Mouse (Mus musculus) lung, embryonic 14.5 days (tissue): Measurements from ENCODE around the gene Ppp4r3a. TPM values are rescaled to one million over a fixed set of nuclear protein-coding genes. Genes with fewer than 3 reads are reported as not detected.

Experiments
- ATAC-seq: fragments of 200-750 bp; cut with Nextera tagmentation; 2 replicates; pipeline ENCODE4 v1.8.0; 2017; ENCODE audit warnings: mild to moderate bottlenecking, moderate TSS enrichment, moderate library complexity; ENCODE audit not compliant: insufficient read depth
- DNase-seq: peaks from one replicate; pipeline ENCODE4 v3.0.0-alpha.2; 2015
- H3K27ac ChIP-seq: fragments of 300-500 bp; sonication (generic); 2 replicates; pipeline ENCODE4 v1.5.1; 2014; ENCODE audit warnings: low read depth, mild to moderate bottlenecking, moderate library complexity
- H3K27me3 ChIP-seq: fragments of 300-500 bp; sonication (generic); 2 replicates; pipeline ENCODE4 v1.6.1; 2014; ENCODE audit warnings: low read length, control low read depth; ENCODE audit not compliant: insufficient read depth
- H3K36me3 ChIP-seq: fragments of 300-500 bp; sonication (generic); 2 replicates; pipeline ENCODE4 v1.6.1; 2014; ENCODE audit warnings: control low read depth; ENCODE audit not compliant: insufficient read depth
- H3K4me1 ChIP-seq: fragments of 300-500 bp; sonication (generic); 2 replicates; pipeline ENCODE4 v1.6.1; 2014; ENCODE audit warnings: antibody characterized with exemption, control low read depth; ENCODE audit not compliant: insufficient read depth
- H3K4me2 ChIP-seq: fragments of 300-500 bp; sonication (generic); 2 replicates; pipeline ENCODE4 v1.6.1; 2014; ENCODE audit warnings: mild to moderate bottlenecking
- H3K4me3 ChIP-seq: fragments of 300-500 bp; sonication (generic); 2 replicates; pipeline ENCODE4 v1.5.1; 2014; ENCODE audit warnings: low read depth, low read length
- H3K9ac ChIP-seq: fragments of 300-500 bp; sonication (generic); 2 replicates; pipeline ENCODE4 v1.6.1; 2014
- H3K9me3 ChIP-seq: fragments of 300-500 bp; sonication (generic); 2 replicates; pipeline ENCODE4 v1.6.1; 2016; ENCODE audit warnings: low read depth, low read length, control low read depth
- CTCF ChIP-seq: IDR thresholded peaks from 2 replicates; pipeline ENCODE4 v1.5.1; 2016; ENCODE audit warnings: antibody characterized with exemption, low read depth
- WGBS: fragments of 180-500 bp; shearing (Covaris S2); extraction: QIAGEN DNeasy Blood & Tissue Kit; methylation state at CpG from one replicate; pipeline ENCODE4 v1.1.7; 2014; 5-methylcytosine and 5-hydroxymethylcytosine counted together
- polyA plus RNA-seq: library from polyadenylated mRNA; unstranded; fragments of >200 nt; fragmentation: Nextera tagmentation; extraction: Ambion mirVana; gene quantifications from 2 replicates; pipeline ENCODE4 v1.2.1, GENCODE M21; 2014

The Ppp4r3a gene
- polyA plus RNA-seq, 1 experiment from 2014 or later = 55.9 TPM

DNA sequence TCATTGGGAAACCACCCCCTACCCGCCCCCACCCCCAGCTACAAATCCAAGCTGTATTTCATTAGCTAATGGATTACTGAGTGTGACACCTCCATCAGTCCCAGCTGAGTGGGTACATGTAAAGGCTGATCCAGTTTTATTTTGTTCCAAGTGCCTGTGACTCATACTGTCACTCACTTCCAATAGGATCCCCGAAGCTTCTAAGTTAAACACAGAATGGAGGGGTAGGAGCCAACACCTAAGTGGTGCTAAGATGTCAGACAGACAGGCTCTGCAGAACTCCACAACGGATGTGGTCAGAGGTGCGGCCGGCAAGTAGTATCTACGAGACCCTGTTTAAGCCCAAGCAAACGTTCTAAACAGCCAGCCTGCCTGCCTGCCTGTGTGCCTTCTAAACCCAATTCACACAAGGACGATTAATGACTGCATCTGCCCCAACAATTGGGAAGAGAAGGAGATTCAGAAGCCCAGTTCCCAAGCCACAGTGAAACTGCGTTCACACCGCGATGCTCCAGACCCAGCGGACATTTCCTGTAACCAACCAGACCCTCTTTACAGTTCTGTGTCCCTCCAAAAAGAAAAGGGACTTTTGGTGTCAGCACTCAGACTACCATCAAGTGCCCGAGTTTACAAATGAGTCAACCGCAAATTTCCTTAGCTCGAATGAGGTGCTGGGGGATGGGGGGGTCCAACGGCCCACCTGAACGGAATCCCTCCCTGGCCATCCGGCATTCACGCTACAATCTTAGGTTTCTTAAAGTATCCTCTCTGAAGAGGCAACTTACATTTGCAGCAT, 55.9 kb downstream of the Ppp4r3a start:
- ATAC-seq = no peak
- TF ChIP-seq CTCF = no peak
- Histone ChIP-seq H3K27ac (no peak overlapping the region), H3K36me3 (no peaks in the 10 kb centered on the region), H3K4me2 (peak overlapping the region; percentile 96), H3K9me3 (no peaks in the 10 kb centered on the region), H3K4me1 (peaks cover 5% of the 10 kb centered on the region; the same call in 1 of the 2 replicates), H3K4me3 (peak overlapping the region; percentile 64), H3K27me3 (peaks cover 28% of the 10 kb centered on the region), H3K9ac (peak overlapping the region; percentile 79)
- no peak for DNase-seq
- 3% methylated on average over 19 of the region's 19 CpGs for WGBS

DNA sequence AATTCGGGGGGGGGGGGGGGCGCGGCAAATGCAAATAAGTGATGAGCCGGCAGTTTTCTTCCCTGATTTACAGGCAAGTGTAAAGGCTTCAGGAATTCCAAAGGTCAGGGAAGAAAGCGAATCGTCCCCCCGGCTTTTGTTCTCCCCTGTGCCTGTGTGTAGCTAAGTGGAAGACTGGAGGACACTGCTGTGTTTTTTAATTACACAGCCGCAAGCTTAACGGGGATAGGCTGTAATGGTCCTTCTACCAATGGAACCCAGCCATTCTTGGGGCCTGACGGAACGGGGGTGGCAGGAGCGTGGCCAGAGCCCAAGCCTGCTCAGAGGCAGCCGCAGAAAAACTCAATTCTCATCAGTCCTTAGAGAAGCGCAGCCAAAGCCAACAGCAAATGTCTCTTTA, 56.6 kb downstream of the Ppp4r3a start:
- ATAC-seq = no peak
- H3K36me3 ChIP-seq = no peaks in the 10 kb centered on the region
- peak overlapping the region; percentile 64 for H3K4me3 ChIP-seq
- no peak for DNase-seq
- peak overlapping the region; percentile 79 for H3K9ac ChIP-seq
- no peaks in the 10 kb centered on the region for H3K9me3 ChIP-seq
- H3K27me3 ChIP-seq = peaks cover 28% of the 10 kb centered on the region
- H3K27ac ChIP-seq = no peak overlapping the region
- peak overlapping the region; percentile 96 for H3K4me2 ChIP-seq
- WGBS = 17% methylated on average over 14 of the region's 14 CpGs
- peaks cover 6% of the 10 kb centered on the region; the same call in 1 of the 2 replicates for H3K4me1 ChIP-seq
- no peak for TF ChIP-seq CTCF

DNA sequence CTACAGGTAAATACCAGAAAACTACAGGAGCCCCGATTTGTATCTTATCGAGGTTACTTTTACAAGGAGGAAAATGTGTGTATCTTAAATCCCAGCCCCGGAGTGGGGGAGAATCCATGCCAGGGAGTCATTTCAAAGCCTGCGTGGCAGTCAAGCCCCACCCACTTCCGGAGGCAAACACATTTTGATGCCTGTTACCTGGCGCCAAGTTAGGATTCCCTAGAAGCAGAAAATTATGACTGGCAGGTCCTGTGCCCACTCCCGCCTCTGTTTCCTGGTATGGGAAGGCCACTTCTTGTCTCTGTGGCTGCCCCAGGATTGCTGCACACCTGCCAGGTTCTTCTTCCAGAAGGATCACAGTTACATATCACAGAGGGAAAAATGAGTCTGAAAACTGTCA, 57.0 kb downstream of the Ppp4r3a start:
- Histone ChIP-seq H3K4me2 (peak overlapping the region; percentile 96), H3K4me1 (peaks cover 6% of the 10 kb centered on the region; the same call in 1 of the 2 replicates), H3K9me3 (no peaks in the 10 kb centered on the region), H3K9ac (peak overlapping the region; percentile 79; the same call in 1 of the 2 replicates), H3K27me3 (peaks cover 28% of the 10 kb centered on the region), H3K27ac (no peak overlapping the region), H3K36me3 (no peaks in the 10 kb centered on the region), H3K4me3 (peak overlapping the region; percentile 64)
- DNase-seq (no peak), ATAC-seq (no peak)
- 47% methylated on average over 7 of the region's 7 CpGs for WGBS
- no peak for TF ChIP-seq CTCF

DNA sequence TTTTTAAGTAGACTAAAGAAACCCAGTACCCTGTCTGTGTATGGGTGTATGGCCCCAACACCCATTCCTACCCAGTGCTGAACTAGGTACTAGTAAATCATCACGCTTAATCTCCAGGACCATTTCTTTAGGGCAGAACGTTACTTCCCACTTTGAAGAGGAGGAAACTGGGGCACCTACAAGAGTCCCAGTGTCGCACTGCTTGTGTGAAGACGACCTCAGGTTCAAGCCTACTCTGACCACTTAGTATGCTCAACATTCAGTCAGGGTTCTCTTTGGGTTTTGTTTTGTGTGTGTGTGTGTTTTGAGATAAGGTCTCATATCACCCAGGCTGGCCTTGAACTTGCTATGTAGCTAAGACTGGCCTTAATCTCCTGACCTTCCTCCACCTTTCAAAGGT, 57.5 kb downstream of the Ppp4r3a start:
- H3K4me1 ChIP-seq = peaks cover 7% of the 10 kb centered on the region; the same call in 1 of the 2 replicates
- no peak for TF ChIP-seq CTCF
- H3K9ac ChIP-seq = no peak overlapping the region
- no peaks in the 10 kb centered on the region for H3K36me3 ChIP-seq
- ATAC-seq (no peak), DNase-seq (no peak)
- H3K4me2 ChIP-seq = peak overlapping the region; percentile 96
- peaks cover 28% of the 10 kb centered on the region for H3K27me3 ChIP-seq
- H3K4me3 ChIP-seq = no peak overlapping the region
- no peaks in the 10 kb centered on the region for H3K9me3 ChIP-seq
- H3K27ac ChIP-seq = no peak overlapping the region
- WGBS = 72% methylated on average over 4 of the region's 4 CpGs

DNA sequence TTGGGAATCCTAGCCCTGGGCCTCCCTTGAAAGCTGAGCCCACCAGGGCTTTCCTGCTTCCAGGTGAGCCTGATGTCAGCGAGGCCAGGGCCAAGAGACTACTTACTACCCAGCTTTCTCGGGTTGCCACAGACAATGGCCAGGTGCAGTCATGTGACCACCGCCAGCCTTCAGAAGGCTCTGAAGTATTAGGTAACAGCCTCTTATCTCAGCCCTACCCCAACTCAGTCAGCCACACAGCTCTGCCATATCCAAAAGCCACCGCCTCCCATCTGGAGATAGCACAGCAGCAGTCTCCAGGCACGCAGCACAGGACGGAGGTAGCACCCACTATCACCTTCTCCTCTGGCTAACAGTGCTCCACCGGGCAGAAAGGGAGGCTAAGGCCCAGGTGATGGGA, 58.1 kb downstream of the Ppp4r3a start:
- H3K9ac ChIP-seq = no peak overlapping the region
- TF ChIP-seq CTCF = no peak
- DNase-seq = peak; percentile 55
- no peaks in the 10 kb centered on the region for H3K9me3 ChIP-seq
- H3K36me3 ChIP-seq = no peaks in the 10 kb centered on the region
- H3K4me1 ChIP-seq = peaks cover 9% of the 10 kb centered on the region; the same call in 1 of the 2 replicates
- WGBS = 39% methylated on average over 7 of the region's 7 CpGs
- peak overlapping the region; percentile 96 for H3K4me2 ChIP-seq
- peak; percentile 19 for ATAC-seq
- peaks cover 28% of the 10 kb centered on the region for H3K27me3 ChIP-seq
- no peak overlapping the region for H3K4me3 ChIP-seq
- H3K27ac ChIP-seq = 0 out of 2 replicates have a peak overlapping the region, but pooled peaks have one; percentile 38

DNA sequence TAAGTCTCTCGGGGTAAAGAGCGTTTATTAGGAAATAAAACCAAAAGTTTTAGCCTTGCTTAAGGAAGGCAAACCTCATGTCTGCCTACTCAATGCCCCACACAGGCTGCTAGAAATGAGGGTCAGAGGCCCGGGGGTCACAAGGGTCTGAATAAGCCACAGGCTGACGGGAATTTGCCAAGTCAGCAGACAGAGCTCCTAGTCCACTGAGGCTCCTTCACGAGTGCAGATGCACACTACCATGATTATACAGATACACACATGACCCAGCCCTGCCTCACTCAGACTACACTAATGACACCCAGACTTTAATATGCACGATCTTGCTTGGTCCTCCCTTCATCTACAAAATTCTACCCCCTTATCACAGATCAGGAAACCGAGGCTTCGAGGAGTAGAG, 58.7 kb downstream of the Ppp4r3a start:
- no peak for TF ChIP-seq CTCF
- Histone ChIP-seq H3K9ac (no peak overlapping the region), H3K4me2 (peak overlapping the region; percentile 96), H3K27me3 (peaks cover 28% of the 10 kb centered on the region), H3K36me3 (no peaks in the 10 kb centered on the region), H3K4me1 (peaks cover 9% of the 10 kb centered on the region; the same call in 1 of the 2 replicates), H3K4me3 (no peak overlapping the region), H3K27ac (0 out of 2 replicates have a peak overlapping the region, but pooled peaks have one; percentile 38), H3K9me3 (no peaks in the 10 kb centered on the region)
- DNase-seq = no peak
- 62% methylated on average over 8 of the region's 8 CpGs for WGBS
- no peak for ATAC-seq

DNA sequence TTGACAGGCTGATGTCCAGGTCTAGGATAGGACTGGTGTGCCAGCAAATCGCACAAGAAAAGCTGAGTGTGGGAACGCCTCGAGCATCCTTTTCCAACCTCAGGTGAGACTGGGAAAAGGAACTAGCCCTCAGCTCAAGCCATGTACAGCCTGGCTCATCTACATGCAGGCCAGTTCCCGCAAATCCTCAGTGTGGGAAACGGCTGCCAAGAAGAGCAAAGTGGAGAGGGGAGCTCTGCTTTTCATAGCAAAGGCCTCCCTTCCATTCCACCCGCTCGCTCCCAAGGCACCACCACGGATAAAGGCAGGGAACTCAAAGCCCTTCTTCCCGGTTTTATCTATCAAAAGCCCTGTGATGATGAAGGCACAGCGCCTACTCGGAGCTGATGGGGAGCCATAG, 60.4 kb downstream of the Ppp4r3a start:
- no peak for DNase-seq
- Histone ChIP-seq H3K9me3 (no peaks in the 10 kb centered on the region), H3K9ac (no peak overlapping the region), H3K4me2 (no peak overlapping the region), H3K27ac (no peak overlapping the region), H3K4me1 (peaks cover 16% of the 10 kb centered on the region), H3K36me3 (no peaks in the 10 kb centered on the region), H3K27me3 (peaks cover 21% of the 10 kb centered on the region), H3K4me3 (no peak overlapping the region)
- 65% methylated on average over 11 of the region's 11 CpGs for WGBS
- no peak for TF ChIP-seq CTCF
- no peak for ATAC-seq
